Mouse (Mus musculus) megakaryocyte-erythroid progenitor cell, adult 5 weeks (primary cell): ENCODE results near the gene Cryba1. TPM values are rescaled to one million over a fixed set of nuclear protein-coding genes. Genes with fewer than 3 reads are reported as not detected.

ENCODE experiments used
- polyA plus RNA-seq: library from polyadenylated mRNA; stranded (reverse); fragments of >175 nt; gene quantifications from 2 replicates; pipeline ENCODE4 v1.2.3, GENCODE M21; 2012

The Cryba1 gene
- polyA plus RNA-seq: not detected in 2 replicates

GRCm38 (mm10) chr11:77725183-77725582 lies at the start of gene Cryba1:
Gene Cryba1 (minus strand): TSS chr11:77725283.

DNA sequence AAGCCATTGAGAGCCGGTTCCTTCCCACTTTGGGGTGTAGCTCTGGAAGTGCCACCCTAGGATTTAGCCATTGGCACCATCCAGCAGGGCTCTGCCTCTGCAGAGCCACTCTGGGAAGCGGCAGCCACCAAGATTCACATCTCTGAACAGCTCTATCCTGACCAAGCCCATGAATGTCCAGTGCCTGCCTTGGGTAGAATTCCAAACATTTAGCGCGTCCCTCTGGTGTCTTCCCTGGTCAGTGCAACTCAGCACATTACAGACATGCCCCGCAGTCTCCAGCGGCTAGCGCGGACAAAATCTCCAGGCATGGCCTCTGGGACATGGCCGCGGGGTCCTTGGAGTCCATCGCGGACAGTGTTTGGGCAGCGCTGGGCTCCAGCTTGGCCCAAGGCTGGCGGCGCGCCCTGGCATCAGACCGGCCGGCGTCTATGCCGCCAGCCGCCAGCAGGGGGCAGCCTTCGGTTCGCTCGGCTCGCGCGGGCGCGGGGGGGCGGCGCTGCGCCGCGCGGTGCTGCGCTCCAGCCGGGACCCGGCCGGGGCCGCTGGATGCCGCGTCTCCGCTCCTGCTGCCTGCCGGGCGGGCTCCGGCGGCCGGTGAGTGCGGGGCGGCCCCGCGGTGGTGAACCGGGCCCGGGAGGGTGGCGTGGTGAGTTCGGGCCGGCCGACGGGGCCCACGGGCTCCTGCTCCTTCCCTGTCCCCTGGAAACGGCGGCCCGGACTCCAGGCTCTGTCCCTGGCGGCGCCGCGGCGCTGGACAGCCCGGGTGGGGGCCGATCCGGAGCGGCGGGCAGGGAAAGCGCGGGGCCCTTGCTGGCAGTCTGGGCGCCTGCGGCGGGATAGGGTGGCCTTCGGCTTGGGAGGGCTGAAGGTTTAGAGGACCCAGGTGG lies 37.9 kb upstream of the Cryba1 start, which contains the start of gene Myo18a:
TSS of gene Myo18a (plus strand) at position 464 of the 890 bp plus-strand sequence.

DNA sequence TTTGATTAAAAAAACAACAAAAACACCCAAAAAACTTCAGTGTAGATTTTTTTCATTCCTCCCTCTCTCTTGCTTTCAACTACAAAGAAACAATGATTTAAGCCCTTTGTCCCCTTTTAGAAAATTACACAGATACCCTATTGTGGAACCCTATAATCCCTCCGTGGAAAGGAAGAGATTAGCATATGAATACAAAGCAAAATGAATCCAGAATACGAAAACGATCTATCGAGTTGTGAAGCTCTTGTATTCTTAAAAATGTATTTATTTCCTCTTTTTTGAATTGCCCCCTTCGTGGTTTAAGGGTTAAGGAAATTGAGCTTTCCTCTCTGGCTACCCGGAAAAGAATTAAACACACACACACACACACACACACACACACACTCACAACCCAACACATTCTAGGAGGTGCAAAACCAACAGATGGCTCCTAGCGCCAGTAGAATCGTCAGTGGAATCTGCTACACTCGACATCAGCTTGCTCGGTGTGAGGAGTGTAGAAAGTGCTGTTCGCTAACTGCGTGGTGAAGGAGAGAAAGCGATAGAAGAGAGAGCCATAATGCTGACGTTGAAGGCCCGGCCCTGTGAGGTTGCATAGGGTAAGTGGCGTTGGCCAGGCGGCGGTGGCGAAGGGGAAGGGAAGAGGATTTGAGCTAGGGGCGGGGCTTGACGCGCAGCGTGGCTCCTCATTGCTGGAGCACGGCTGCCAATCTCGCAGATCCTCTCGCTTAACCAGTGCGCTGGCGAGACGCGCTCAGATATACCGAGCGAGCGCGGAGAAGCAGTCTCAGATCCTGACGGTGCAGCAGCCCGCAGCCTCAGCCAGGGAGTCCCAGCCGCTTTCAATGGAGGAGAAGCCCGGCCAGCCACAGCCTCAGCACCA lies 39.5 kb downstream of the Cryba1 start, which contains the start of gene Nufip2:
TSS of gene Nufip2 (plus strand) at position 773 of the 883 bp plus-strand sequence.

Other genes starting within 250 kb of the Cryba1 start
- 59.6 and 88.6 TPM in 2 replicates for gene Ankrd13b, start 235.6 kb downstream of the Cryba1 start, polyA plus RNA-seq
- 136 and 171 TPM in 2 replicates for gene Git1, start 231.7 kb downstream of the Cryba1 start, polyA plus RNA-seq
- 9.8 and 10.0 TPM in 2 replicates for gene Abhd15, start 210.2 kb downstream of the Cryba1 start, polyA plus RNA-seq
- gene Trp53i13, start 209.3 kb downstream of the Cryba1 start, polyA plus RNA-seq: 34.3 and 40.2 TPM in 2 replicates
- gene Gm10392, start 206.1 kb downstream of the Cryba1 start, polyA plus RNA-seq: 0.27 and 0.42 TPM in 2 replicates
- 2.1 and 2.9 TPM in 2 replicates for gene Taok1, start 117.5 kb downstream of the Cryba1 start, polyA plus RNA-seq
- gene Nufip2, start 39.1 kb downstream of the Cryba1 start, polyA plus RNA-seq: 45.5 and 58.3 TPM in 2 replicates
- gene Myo18a, start 38.0 kb upstream of the Cryba1 start, polyA plus RNA-seq: 64.5 and 95.7 TPM in 2 replicates
- gene Gm10277, start 62.5 kb upstream of the Cryba1 start, polyA plus RNA-seq: 0.03 TPM in 2 replicates
- gene Pipox, start 168.8 kb upstream of the Cryba1 start, polyA plus RNA-seq: 0.03 and 0.04 TPM in 2 replicates
- gene Sez6, start 205.5 kb upstream of the Cryba1 start, polyA plus RNA-seq: not detected in 2 replicates